Mouse (Mus musculus): ENCODE data around the gene Ddhd1.

- TF ChIP-seq GATA1 (IDR thresholded peaks at IDR 0.05; ENCODE audit: borderline replicate concordance, low read length) (no peak), FLI1 (IDR thresholded peaks at IDR 0.05; ENCODE audit: low read length) (no peak)
Measured at GRCm38 (mm10) chr14:45614406-45614805, 43.5 kb downstream of the Ddhd1 start.
